Mouse (Mus musculus): ENCODE data around the gene Taar6.
A peak's percentile ranks its signal among the peaks of the same experiment; 100 is the strongest.

Gene Taar6

DNA sequence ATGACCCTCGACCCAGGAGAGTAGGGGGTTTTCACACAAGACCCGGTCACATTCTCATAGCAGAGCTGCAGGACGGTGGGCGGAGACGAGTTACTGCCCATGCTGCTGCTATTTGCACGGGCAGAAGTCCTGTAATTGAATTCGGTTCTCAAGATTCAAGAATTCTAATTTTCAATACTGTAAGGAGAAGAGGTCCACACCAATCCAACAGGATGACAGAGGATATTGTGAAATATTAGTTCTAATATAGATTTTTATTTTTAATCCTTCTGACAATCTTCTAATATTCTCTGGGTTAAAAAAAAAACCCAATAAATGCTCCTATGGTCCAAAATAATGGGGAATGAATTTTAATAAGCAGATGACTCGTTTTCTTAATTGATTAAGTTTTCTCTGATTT lies at the start of gene Taar6:
TSS of gene Taar6 (minus strand) at position 101 of the 400 bp plus-strand sequence.
- DNase-seq (ENCODE audit: low read depth, low spot score) = no peak

DNA sequence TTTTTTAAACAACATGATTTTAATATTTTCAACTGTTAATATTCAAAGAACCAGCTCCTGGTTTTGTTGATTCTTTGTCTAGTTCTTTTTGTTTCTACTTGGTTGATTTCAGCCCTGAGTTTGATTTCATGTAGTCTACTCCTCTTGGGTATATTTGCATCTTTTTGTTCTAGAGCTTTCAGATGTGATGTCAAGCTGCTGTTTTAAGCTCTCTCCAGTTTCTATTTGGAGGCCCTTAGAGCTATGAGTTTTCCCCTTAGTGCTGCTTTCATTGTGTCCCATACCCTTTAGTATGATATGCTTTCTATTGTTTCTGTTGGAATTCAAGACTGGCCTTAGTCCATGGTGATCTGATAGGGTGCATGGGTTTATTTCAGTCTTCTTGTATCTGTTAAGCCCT lies 45.9 kb upstream of the Taar6 start:
- no peak for DNase-seq (ENCODE audit: low read depth, low spot score)

DNA sequence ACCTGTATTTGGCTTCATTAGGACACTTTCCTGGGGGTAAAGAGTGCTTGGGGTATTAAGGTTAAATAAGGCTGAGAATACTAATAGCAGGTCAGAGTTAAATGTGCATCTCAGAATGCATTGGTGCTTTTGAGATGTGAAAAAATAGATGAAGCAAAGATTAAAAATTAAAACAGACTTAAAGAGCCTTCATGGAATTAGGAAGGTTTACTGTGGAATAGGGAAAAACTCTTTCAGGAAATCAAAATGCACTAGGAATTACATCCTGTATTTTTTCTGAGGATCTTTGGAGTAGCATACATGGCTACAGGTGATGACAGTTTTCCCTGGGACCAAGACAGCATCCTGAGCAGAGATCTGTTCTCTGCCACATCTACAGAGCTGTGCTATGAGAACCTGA lies 41.5 kb upstream of the Taar6 start, which contains the start of gene Taar7d:
TSS of gene Taar7d (plus strand) at position 301 of the 400 bp plus-strand sequence.
- no peak for DNase-seq (ENCODE audit: low read depth, low spot score)

DNA sequence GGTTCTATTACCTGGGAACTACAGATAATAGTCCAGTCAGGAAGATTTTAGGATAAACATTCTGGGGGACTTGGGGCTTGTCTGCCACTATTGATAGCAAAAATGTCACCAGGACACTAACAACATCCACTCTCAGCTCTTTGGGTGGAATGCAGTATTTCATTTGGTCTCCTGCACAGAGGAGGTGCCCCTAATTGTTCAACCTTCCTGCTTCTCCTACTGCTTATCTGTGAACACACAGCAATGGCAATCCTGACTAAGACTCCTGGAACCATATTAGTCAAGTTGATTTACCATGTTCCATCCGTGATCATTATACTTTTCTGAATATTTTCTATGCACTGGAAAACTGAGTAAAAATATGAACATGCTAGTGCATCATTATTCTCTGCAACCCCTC lies 22.7 kb upstream of the Taar6 start:
- DNase-seq (ENCODE audit: low read depth, low spot score) = no peak

DNA sequence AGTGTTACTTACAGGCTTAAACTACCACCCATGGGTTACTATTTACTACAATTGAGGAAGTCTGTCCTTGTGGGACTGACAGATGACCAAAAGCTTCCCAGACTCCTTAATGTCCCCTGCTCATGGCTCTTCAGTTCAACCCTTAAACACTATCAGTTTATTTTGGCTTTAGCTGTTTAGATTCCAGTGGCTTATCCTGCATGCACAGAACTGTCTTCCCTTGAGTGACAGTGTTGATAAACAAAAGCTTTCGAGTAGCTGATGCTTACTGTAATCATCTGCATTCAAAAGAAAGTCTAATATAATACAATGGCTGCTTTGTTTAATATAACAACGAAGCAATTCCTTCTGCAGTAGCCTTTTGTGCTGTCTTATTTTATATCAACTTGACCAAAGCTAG lies 21.6 kb upstream of the Taar6 start:
- DNase-seq (ENCODE audit: low read depth, low spot score) = no peak

DNA sequence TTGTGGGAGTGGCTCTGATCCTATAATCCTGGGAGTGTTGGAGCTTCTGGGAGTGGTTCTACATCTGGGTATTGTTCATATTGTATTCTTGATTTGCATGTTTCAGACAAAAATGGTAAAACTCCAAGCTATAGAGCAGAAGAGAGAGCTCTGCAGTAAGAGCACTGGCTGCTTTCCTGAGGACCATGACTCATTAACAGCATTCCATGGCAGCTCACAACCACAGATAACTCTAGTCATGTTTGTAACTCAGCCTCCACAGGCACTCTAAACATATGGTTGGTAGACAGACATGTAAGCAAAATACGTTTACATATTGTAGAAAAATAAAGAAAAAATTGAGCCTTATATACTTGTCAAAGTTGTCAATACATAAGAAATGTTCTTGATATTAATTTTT lies 21.0 kb upstream of the Taar6 start:
- no peak for DNase-seq (ENCODE audit: low read depth, low spot score)

DNA sequence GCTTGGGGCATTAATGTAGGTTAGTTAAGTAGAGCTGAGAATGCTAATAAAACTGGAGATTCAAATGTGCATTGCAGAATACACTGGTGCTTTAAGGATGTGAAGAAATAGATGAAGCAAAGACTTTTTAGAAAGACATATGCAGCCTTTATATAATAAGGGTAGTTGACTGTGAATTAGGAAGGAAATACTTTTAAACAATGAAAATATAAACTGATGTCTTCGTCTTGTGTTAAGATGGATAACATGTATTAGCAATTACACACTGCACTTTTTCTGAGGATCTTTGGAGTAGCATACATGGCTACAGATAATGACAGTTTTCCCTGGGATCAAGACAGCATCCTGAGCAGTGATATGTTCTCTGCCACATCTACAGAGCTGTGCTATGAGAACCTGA lies 14.2 kb upstream of the Taar6 start, which contains the start of gene Taar7b:
TSS of gene Taar7b (plus strand) at position 301 of the 400 bp plus-strand sequence.
- no peak for DNase-seq (ENCODE audit: low read depth, low spot score)

DNA sequence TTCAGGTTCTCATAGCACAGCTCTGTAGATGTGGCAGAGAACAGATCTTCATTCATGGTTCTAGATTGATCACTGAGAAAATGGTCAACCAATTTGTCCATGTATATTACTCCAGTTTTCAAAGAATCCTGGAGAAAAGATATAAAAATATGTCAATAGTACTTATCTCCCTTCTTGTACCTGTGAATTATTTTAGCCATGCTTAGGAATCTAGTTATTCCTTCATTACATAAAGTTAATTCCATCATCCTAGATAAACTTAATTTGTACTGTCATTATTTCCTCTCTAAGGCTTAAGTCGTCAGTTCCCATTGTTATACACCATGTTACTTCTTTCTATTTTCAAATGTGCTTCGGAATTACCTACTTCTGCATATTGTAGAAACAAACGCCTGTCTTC lies 7.9 kb upstream of the Taar6 start, which contains the start of gene Taar7a:
TSS of gene Taar7a (minus strand) at position 101 of the 400 bp plus-strand sequence.
- no peak for DNase-seq (ENCODE audit: low read depth, low spot score)

DNA sequence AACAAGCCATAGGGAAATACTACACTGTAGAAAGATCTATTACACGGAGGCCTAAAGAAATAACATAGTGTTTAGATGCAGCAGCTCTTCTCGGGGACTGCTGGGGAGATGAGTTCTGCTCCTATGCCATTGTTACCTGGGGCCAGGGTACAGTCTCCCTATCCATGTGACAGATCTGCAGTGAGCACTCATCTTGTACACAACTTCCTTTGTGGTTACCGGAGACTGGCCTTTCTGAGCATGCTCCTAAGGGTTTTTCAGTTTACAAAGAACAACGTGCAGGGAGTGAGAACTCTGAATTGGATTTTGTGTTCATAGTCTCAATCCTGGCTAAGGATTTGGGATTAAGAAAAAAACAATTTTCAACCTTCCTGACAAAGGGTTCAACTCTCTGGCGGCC lies 973 bp upstream of the Taar6 start:
- no peak for DNase-seq (ENCODE audit: low read depth, low spot score)

DNA sequence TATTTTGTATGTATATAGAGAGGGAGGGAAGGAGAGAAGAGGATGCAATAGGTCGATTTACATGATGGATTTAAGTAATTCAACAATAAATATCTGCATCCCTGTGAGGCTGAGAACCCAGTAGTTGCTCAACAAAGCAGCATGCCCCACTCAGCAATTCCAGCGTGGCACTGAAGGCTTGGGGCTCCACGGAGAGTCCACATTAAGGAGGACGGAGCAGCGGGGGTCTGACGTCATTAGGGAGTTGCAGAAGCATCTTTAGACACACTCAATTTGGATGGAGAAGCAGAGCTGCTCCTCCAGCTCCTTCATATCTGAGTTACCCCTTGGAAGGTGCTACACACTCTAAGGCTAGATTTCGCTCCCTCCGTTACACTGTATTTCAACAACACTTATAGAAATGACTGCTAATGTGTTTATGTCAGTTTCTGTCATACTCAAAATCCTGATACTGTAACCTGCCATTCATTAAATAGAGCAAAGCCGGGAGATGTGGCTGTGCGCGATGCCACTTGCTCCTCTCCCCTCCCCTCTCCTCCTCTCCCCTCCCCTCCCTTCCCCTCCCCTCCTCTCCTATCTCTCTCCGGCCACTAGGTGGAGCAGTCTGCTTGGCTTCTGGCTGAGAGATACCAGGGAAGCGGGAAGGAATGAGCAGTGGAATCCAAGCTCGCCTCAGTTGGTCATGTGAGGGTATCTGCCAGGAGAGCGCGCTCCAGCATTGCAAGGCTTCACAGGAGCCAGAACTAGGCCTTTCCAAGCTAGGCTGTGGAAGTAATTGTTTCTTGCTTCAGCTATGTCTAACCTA lies 6.3 kb downstream of the Taar6 start:
- peak; percentile 59 for DNase-seq (ENCODE audit: low read depth, low spot score)

DNA sequence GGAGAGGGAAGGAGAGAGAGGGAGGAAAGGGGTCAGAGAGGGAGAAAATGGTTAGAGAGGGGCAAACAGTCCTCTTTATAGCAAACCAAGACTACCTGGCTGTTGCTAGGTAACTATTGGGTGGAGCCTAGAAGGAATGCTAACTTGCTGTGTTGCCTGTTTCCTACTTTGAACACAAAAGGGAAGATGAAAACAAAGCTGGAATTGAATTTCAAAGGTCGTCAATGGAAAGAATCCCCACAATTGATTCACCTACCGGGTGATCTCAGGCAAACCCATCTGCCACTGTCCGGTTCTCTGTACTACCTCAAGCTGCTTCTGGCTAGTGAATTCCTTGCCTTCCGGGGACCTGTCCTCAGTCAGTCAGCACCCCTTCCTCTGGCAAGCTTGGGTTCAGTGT lies 7.5 kb downstream of the Taar6 start:
- peak; percentile 7 for DNase-seq (ENCODE audit: low read depth, low spot score)

DNA sequence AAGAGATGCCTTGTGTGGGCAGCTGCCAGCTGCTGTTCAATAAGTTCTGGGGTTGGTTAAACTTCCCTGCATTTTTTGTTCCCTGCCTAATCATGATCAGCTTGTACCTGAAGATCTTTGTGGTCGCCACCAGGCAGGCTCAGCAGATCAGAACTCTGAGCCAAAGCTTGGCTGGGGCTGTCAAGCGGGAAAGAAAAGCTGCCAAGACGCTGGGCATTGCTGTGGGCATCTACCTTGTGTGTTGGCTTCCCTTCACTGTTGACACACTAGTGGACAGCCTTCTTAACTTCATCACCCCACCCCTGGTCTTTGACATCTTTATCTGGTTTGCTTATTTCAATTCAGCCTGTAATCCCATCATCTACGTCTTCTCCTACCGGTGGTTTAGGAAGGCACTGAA lies 14.2 kb downstream of the Taar6 start:
- no peak for DNase-seq (ENCODE audit: low read depth, low spot score)

DNA sequence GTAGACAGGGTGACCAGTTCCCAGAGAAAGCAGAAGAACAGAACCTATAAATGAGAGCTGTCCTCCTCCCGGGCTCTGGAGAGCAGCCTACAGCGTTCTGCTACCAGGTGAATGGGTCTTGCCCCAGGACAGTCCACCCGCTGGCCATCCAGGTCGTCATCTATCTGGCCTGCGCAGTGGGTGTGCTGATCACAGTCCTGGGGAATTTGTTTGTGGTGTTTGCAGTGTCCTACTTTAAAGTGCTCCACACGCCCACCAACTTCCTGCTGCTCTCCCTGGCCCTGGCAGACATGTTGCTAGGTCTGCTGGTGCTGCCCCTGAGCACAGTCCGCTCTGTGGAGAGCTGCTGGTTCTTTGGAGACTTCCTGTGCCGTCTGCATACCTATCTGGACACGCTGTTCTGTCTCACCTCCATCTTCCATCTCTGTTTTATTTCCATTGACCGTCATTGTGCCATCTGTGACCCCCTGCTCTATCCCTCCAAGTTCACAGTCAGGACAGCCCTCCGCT lies 14.7 kb downstream of the Taar6 start, which contains the start of gene Taar5:
TSS of gene Taar5 (plus strand) at position 51 of the 510 bp plus-strand sequence.
- no peak for DNase-seq (ENCODE audit: low read depth, low spot score)

DNA sequence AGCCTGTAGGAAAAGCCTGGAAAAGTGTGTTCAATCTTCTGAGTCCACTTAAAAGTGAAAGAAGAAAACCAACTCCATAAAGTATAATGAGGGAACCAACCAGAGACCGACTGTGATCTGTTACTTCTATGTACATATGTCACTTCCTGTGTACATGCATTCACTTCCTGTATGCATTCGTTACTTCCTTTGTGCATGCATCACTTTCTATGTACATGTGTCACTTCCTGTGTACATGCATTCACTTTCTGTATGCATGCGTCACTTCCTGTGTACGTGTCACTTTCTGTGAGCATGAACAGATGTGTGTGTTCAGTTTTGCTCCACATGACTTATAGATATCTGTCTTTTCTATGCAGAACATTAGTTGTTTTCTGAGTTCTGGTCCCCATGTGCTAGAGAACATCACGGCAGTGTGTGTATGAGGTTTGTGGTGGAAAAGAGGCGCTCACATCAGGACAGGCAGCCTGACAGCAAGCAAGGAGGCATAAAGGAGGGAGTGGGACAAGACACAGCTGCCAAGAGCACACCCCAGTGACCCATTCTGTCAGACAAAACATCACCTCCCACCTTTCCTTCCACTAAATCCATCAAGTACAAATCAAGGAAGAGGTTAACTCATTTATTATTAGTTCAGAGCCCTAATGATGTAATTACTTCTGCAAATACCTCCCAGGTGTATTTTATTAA lies 20.4 kb downstream of the Taar6 start:
- DNase-seq (ENCODE audit: low read depth, low spot score) = no peak

DNA sequence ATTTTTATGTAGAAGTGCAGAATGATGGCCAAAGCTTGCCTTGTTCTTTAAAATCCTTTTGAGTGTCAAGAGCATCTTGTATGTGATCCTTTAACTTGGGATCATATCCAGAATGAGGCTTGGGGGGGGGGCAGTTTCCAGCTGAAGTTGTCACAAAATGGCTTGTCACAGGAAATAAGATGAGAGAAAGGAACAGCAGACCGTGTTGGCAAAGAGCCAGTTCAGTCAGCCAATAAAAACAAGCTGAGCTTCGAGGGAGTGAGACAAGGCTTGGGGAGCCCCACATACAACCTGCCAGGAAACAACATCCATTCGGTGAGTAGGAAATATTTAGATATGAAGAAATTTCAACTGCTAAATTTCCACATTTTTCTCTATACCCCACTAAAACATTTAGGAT lies 22.0 kb downstream of the Taar6 start:
- no peak for DNase-seq (ENCODE audit: low read depth, low spot score)

DNA sequence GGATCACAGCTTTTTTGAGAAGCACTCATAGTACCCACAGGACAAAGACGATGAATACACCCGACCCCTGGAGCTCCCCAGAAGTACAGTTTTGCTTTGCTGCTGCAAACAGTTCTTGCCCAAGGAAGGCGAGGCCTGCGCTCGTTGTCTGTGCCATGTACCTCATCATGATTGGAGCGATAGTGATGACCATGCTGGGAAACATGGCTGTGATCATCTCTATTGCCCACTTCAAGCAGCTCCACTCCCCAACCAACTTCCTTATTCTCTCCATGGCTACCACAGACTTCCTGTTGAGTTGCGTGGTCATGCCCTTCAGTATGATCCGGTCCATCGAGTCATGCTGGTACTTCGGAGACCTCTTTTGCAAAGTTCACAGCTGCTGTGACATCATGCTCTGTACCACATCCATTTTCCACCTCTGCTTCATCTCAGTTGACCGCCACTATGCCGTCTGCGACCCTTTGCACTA lies 25.0 kb downstream of the Taar6 start, which contains the start of gene Taar4:
TSS of gene Taar4 (plus strand) at position 51 of the 472 bp plus-strand sequence.
- DNase-seq (ENCODE audit: low read depth, low spot score) = no peak

DNA sequence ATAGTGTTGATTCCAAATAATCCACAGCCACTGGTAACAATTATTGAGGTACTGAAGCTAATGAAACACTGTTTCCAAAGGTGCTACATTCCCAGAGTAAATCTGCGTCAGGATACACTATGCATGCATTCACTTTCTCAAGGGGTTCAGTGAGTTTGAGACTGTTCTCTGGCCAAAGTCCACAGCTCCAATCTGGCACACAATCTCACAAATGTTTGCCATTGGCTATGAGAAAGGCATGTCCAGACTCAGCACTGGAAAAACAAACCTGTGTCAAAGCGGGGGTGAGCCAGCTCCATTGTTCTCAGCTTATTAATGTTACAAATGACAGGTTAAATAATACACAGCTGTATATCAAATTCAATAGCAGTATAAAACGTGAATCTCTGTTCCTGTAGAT lies 26.4 kb downstream of the Taar6 start:
- no peak for DNase-seq (ENCODE audit: low read depth, low spot score)

DNA sequence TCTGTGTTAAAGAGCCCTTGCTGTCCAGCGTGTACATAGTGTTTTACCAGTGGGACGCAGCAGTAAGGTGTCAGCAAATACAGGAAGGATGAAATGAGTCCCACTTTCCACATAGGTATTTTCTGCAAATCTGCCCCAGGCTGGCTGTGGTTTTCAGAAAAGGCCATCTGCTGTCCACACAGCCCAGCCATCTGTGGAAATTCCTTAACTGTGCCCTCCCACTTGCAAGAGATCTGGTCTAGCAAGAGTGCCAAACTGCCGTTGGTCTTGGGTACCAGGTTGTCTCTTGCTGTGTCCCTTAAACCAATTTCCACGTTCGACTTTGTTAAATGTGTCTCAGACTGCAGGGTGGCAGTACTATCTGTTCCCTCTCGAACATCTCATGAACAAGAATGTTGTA lies 33.7 kb downstream of the Taar6 start:
- no peak for DNase-seq (ENCODE audit: low read depth, low spot score)

DNA sequence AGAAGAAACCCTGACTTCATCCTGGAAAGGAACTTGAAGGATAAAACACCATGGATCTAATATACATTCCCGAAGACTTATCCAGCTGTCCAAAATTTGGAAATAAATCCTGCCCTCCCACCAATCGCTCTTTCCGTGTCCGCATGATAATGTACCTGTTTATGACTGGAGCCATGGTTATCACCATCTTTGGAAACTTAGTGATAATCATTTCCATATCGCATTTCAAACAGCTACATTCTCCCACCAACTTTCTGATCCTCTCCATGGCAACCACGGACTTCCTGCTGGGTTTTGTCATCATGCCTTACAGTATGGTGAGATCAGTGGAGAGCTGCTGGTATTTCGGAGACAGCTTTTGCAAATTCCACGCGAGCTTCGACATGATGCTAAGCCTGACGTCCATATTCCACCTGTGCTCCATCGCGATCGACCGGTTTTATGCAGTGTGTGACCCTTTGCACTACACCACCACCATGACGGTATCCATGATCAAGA lies 35.9 kb downstream of the Taar6 start, which contains the start of gene Taar3:
TSS of gene Taar3 (plus strand) at position 51 of the 498 bp plus-strand sequence.
- DNase-seq (ENCODE audit: low read depth, low spot score) = no peak

DNA sequence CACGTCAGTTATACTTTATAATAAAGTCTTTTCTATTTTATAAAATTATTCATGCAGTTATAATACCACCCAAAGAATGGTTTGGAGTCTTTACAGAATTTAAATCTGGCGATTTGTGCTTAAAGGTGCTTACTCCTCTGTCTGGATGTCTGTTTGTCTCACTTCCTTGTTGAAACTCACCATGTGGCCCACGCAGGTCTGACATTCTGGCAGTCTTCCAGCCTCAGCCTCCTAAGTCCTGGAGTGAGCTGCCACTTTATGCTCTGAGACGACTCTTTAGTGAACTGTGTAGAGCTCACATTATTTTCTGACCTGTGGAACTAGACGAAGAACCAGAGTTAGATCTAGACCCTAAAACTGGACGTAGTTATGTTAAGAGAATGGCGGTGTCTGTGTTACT lies 37.4 kb downstream of the Taar6 start:
- no peak for DNase-seq (ENCODE audit: low read depth, low spot score)

DNA sequence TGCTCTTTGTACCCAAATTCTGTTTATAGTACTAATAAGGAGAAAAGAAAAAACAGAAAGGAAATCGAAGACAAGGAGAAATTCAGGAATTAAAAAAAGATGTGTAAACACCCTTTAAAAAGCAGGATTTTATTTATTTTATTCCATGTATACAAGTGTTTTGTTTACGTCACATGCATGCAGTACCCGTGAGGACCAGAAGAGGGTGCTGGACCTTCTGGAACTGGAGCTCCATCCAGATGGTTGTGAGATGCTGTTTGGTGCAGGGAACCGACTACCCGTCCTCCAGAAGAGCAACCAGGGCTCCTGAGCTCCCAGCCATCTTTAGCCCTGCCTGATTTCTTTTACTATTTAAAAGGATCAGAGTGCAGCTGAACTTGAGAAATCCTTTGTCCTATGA lies 43.0 kb downstream of the Taar6 start:
- peak; percentile 38 for DNase-seq (ENCODE audit: low read depth, low spot score)

DNA sequence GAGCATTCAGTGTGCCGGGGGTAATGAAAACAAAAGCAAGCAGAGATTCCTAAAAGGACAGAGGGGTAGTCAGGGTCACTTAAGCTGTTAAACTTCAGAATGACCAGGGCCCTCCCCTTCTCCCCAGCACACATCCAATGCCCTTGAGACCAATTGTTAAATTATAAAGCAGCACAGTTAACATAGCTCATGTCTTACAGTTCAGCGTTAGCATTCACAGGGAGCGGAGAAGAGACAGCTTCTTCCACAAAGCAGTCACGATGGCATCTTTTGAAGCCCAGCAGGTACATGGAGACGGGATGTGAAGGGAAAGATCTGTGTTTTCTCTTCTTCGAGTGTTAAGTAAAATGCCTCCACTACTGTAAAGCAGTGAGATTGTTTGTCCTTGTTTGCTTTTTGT lies 47.1 kb downstream of the Taar6 start, which contains the start of gene Taar2:
TSS of gene Taar2 (plus strand) at position 261 of the 400 bp plus-strand sequence.
- DNase-seq (ENCODE audit: low read depth, low spot score) = no peak
